Mouse (Mus musculus) heart, postnatal 0 days (tissue): Measurements from ENCODE around the gene Nxf1. TPM values are rescaled to one million over a fixed set of nuclear protein-coding genes. Genes with fewer than 3 reads are reported as not detected.

ENCODE experiments used
- ATAC-seq: fragments of 200-750 bp; cut with Nextera tagmentation; 2 replicates; pipeline ENCODE4 v1.8.0; 2017; ENCODE audit warnings: low read depth, moderate number of reproducible peaks, moderate library complexity; ENCODE audit not compliant: insufficient read depth
- DNase-seq: peaks from one replicate; pipeline ENCODE4 v3.0.0-alpha.2; 2016; ENCODE audit warnings: low spot score
- H3K27ac ChIP-seq: fragments of 300-500 bp; sonication (generic); 2 replicates; pipeline ENCODE4 v1.5.1; 2014; ENCODE audit warnings: low read depth, mild to moderate bottlenecking
- H3K27me3 ChIP-seq: fragments of 300-500 bp; sonication (generic); 2 replicates; pipeline ENCODE4 v1.6.1; 2014; ENCODE audit warnings: low read length, mixed read lengths; ENCODE audit not compliant: control insufficient read depth, insufficient read depth
- H3K36me3 ChIP-seq: fragments of 300-500 bp; sonication (generic); replicated peaks from 2 replicates; pipeline ENCODE4 v1.6.1; 2014; ENCODE audit warnings: low read length, mixed read lengths; ENCODE audit not compliant: control insufficient read depth, insufficient read depth
- H3K4me1 ChIP-seq: fragments of 300-500 bp; sonication (generic); 2 replicates; pipeline ENCODE4 v1.6.1; 2014; ENCODE audit warnings: antibody characterized with exemption; ENCODE audit not compliant: control insufficient read depth, insufficient read depth
- H3K4me2 ChIP-seq: fragments of 300-500 bp; sonication (generic); 2 replicates; pipeline ENCODE4 v1.6.1; 2014; ENCODE audit warnings: low read depth, mild to moderate bottlenecking, low read length, moderate library complexity
- H3K4me3 ChIP-seq: fragments of 300-500 bp; sonication (generic); 2 replicates; pipeline ENCODE4 v1.5.1; 2014; ENCODE audit warnings: low read depth, low read length
- H3K9ac ChIP-seq: fragments of 300-500 bp; sonication (generic); replicated peaks from 2 replicates; pipeline ENCODE4 v1.6.1; 2014; ENCODE audit warnings: low read depth, low read length, mixed read lengths
- H3K9me3 ChIP-seq: fragments of 300-500 bp; sonication (generic); replicated peaks from 2 replicates; pipeline ENCODE4 v1.6.1; 2016; ENCODE audit warnings: low read length; ENCODE audit not compliant: control insufficient read depth
- CTCF ChIP-seq: IDR thresholded peaks from 2 replicates; pipeline ENCODE4 v1.5.1; 2016; ENCODE audit warnings: antibody characterized with exemption, control low read depth, low read depth
- EP300 ChIP-seq: IDR thresholded peaks from 2 replicates; pipeline ENCODE4 v1.6.1; 2016; ENCODE audit warnings: antibody characterized with exemption, low read depth
- WGBS: fragments of 180-500 bp; shearing (Covaris S2); extraction: QIAGEN DNeasy Blood & Tissue Kit; methylation state at CpG from one replicate; pipeline ENCODE4 v1.1.7; 2014; 5-methylcytosine and 5-hydroxymethylcytosine counted together
- microRNA-seq: library from miRNA; unstranded; fragments of <30 nt; microRNA quantifications from one replicate; pipeline ENCODE4, GENCODE M21; 2016
- polyA plus RNA-seq: library from polyadenylated mRNA; unstranded; fragments of >200 nt; fragmentation: Nextera tagmentation; extraction: Ambion mirVana; gene quantifications from 2 replicates; pipeline ENCODE4 v1.2.1, GENCODE M21; 2015
- total RNA-seq: library from RNA; depleted of rRNA; stranded (reverse); fragments of >200 nt; gene quantifications from 2 replicates; pipeline ENCODE4 v1.2.3, GENCODE M21; 2014; ENCODE audit warnings: low replicate concordance; rRNA removed

Gene Nxf1
- total and polyA plus RNA-seq, 2 experiments from 2014 or later, result 42.3 to 54.8 TPM

DNA sequence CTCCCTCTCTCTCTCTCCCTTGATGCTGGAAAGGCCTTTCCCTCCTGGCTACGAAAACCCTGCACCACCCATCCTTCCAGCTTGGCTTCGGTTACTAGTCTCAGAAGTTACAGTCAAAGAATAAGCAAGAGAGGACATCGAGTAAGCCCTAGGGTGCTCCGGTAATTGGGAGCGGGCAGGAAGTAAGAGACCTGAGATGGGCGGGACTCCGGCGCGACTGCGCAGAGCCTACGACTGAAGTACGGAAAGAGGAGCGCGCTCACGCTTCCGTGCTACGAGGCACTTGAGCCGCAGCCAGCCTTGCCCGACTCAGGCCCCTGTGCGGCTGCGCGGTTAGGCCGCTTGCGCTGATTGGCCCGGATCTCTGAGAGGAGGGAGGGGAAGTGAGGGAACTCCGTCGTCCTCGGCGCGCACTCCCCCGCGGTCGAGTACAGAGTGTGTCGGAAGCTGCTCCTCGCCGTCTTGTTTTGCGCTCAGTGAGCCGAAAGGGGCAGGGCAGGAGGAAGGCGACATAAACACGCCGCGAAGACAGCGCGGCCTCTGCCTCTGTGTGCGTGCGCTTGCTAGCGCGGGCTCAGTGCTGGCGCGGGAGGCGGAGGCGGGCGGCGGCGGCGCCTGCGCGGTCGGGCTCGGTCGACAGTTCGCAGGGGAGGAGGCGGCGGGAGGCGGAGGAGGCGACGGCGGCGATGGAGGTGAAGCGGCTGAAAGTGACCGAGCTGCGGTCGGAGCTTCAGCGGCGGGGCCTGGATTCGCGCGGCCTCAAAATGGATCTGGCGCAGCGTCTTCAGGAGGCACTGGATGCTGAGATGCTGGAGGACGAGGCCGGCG lies 62.9 kb downstream of the Nxf1 start, which contains the start of gene Hnrnpul2:
Gene Hnrnpul2, plus strand, starts transcription at position 415 of the 828 bp plus-strand sequence.
- peak; percentile 100 for DNase-seq
- H3K9me3 ChIP-seq, result no peaks in the 10 kb centered on the region
- under 1% methylated on average over 78 of the region's 83 CpGs for WGBS
- H3K27me3 ChIP-seq, result no peaks in the 10 kb centered on the region
- peak; percentile 93 for ATAC-seq
- peaks cover 20% of the 10 kb centered on the region for H3K4me1 ChIP-seq
- peak within 1 kb of the TSS; percentile 95 for H3K4me2 ChIP-seq
- peak within 1 kb of the TSS; percentile 97 for H3K9ac ChIP-seq
- peaks cover 39% of the 10 kb centered on the region for H3K36me3 ChIP-seq
- H3K27ac ChIP-seq, result peak within 1 kb of the TSS; percentile 99
- peak within 1 kb of the TSS; percentile 96 for H3K4me3 ChIP-seq
- TF ChIP-seq EP300 (no peak), CTCF (no peak)

Small RNA genes lying within 50 kb of the gene (microRNA-seq; reads per million reads assigned to microRNA genes)
- not detected for gene Mir6992

Other genes starting within 250 kb of the Nxf1 start
Only the 30 nearest of the 33 such genes appear.
- gene Slc22a8, start 165.8 kb upstream of the Nxf1 start, total RNA-seq, result not detected in 2 replicates
- gene Slc22a8, start 165.8 kb upstream of the Nxf1 start, polyA plus RNA-seq, result 0.05 and 0.18 TPM in 2 replicates
- gene Slc22a6, start 139.0 kb upstream of the Nxf1 start, total RNA-seq, result 0.04 TPM in 1 of 2 replicates, not detected in the other
- not detected in 2 replicates for gene Slc22a6, start 139.0 kb upstream of the Nxf1 start, polyA plus RNA-seq
- not detected in 2 replicates for gene Chrm1, start 93.3 kb upstream of the Nxf1 start, total RNA-seq
- 0.05 TPM in 1 of 2 replicates, not detected in the other for gene Chrm1, start 93.3 kb upstream of the Nxf1 start, polyA plus RNA-seq
- gene Slc3a2, start 33.7 kb upstream of the Nxf1 start, total RNA-seq, result 38.3 and 66.4 TPM in 2 replicates
- 40.9 and 41.5 TPM in 2 replicates for gene Slc3a2, start 33.7 kb upstream of the Nxf1 start, polyA plus RNA-seq
- gene Wdr74, start 21.2 kb upstream of the Nxf1 start, total RNA-seq, result 40.8 and 45.8 TPM in 2 replicates
- 35.4 and 36.6 TPM in 2 replicates for gene Wdr74, start 21.2 kb upstream of the Nxf1 start, polyA plus RNA-seq
- gene 1700092M07Rik, start 16.4 kb upstream of the Nxf1 start, total RNA-seq, result not detected in 2 replicates
- 0.38 TPM in 1 of 2 replicates, not detected in the other for gene 1700092M07Rik, start 16.4 kb upstream of the Nxf1 start, polyA plus RNA-seq
- 104 and 105 TPM in 2 replicates for gene Stx5a, start 15.7 kb upstream of the Nxf1 start, total RNA-seq
- 57.0 and 63.6 TPM in 2 replicates for gene Stx5a, start 15.7 kb upstream of the Nxf1 start, polyA plus RNA-seq
- gene Tmem223, start 13.9 kb downstream of the Nxf1 start, total RNA-seq, result 283 and 306 TPM in 2 replicates
- 214 and 228 TPM in 2 replicates for gene Tmem223, start 13.9 kb downstream of the Nxf1 start, polyA plus RNA-seq
- gene Tmem179b, start 17.4 kb downstream of the Nxf1 start, total RNA-seq, result 38.6 and 83.7 TPM in 2 replicates
- 46.7 and 49.1 TPM in 2 replicates for gene Tmem179b, start 17.4 kb downstream of the Nxf1 start, polyA plus RNA-seq
- gene Taf6l, start 29.3 kb downstream of the Nxf1 start, total RNA-seq, result 11.7 and 14.9 TPM in 2 replicates
- gene Taf6l, start 29.3 kb downstream of the Nxf1 start, polyA plus RNA-seq, result 12.8 and 14.5 TPM in 2 replicates
- 47.7 and 59.8 TPM in 2 replicates for gene Polr2g, start 41.5 kb downstream of the Nxf1 start, total RNA-seq
- 143 and 144 TPM in 2 replicates for gene Polr2g, start 41.5 kb downstream of the Nxf1 start, polyA plus RNA-seq
- 1.5 and 1.6 TPM in 2 replicates for gene Zbtb3, start 45.5 kb downstream of the Nxf1 start, total RNA-seq
- gene Zbtb3, start 45.5 kb downstream of the Nxf1 start, polyA plus RNA-seq, result 2.7 and 3.1 TPM in 2 replicates
- gene Ttc9c, start 62.3 kb downstream of the Nxf1 start, total RNA-seq, result 20.0 and 27.2 TPM in 2 replicates
- gene Ttc9c, start 62.3 kb downstream of the Nxf1 start, polyA plus RNA-seq, result 21.1 and 21.4 TPM in 2 replicates
- 7.1 and 12.6 TPM in 2 replicates for gene Hnrnpul2, start 62.9 kb downstream of the Nxf1 start, total RNA-seq
- gene Hnrnpul2, start 62.9 kb downstream of the Nxf1 start, polyA plus RNA-seq, result 2.5 and 2.6 TPM in 2 replicates
- 7.0 TPM in 1 of 2 replicates, not detected in the other for gene AC129217.1, start 72.7 kb downstream of the Nxf1 start, total RNA-seq
- not detected in 2 replicates for gene AC129217.1, start 72.7 kb downstream of the Nxf1 start, polyA plus RNA-seq
- gene Bscl2, start 80.4 kb downstream of the Nxf1 start, total RNA-seq, result 34.7 and 54.2 TPM in 2 replicates
- gene Bscl2, start 80.4 kb downstream of the Nxf1 start, polyA plus RNA-seq, result 32.1 and 33.3 TPM in 2 replicates
- gene Gng3, start 82.1 kb downstream of the Nxf1 start, total RNA-seq, result not detected in 2 replicates
- 0.29 and 0.48 TPM in 2 replicates for gene Gng3, start 82.1 kb downstream of the Nxf1 start, polyA plus RNA-seq
- 5.8 and 8.4 TPM in 2 replicates for gene Lrrn4cl, start 93.7 kb downstream of the Nxf1 start, total RNA-seq
- 1.5 and 1.8 TPM in 2 replicates for gene Lrrn4cl, start 93.7 kb downstream of the Nxf1 start, polyA plus RNA-seq
- gene Ubxn1, start 114.4 kb downstream of the Nxf1 start, total RNA-seq, result 58.1 and 100.0 TPM in 2 replicates
- 138 and 141 TPM in 2 replicates for gene Ubxn1, start 114.4 kb downstream of the Nxf1 start, polyA plus RNA-seq
- 12.6 and 38.2 TPM in 2 replicates for gene Uqcc3, start 123.8 kb downstream of the Nxf1 start, total RNA-seq
- gene Uqcc3, start 123.8 kb downstream of the Nxf1 start, polyA plus RNA-seq, result 91.9 and 102 TPM in 2 replicates
- gene Lbhd1, start 126.7 kb downstream of the Nxf1 start, total RNA-seq, result 0.65 and 1.3 TPM in 2 replicates
- 30.3 and 31.2 TPM in 2 replicates for gene Lbhd1, start 126.7 kb downstream of the Nxf1 start, polyA plus RNA-seq
- gene Gm49403, start 126.9 kb downstream of the Nxf1 start, total RNA-seq, result not detected in 2 replicates
- gene Gm49403, start 126.9 kb downstream of the Nxf1 start, polyA plus RNA-seq, result not detected in 2 replicates
- 28.4 and 31.4 TPM in 2 replicates for gene 1810009A15Rik, start 131.8 kb downstream of the Nxf1 start, total RNA-seq
- 37.3 and 40.5 TPM in 2 replicates for gene 1810009A15Rik, start 131.8 kb downstream of the Nxf1 start, polyA plus RNA-seq
- not detected in 2 replicates for gene Gm49416, start 131.9 kb downstream of the Nxf1 start, total RNA-seq
- gene Gm49416, start 131.9 kb downstream of the Nxf1 start, polyA plus RNA-seq, result not detected in 2 replicates
- 25.6 and 32.0 TPM in 2 replicates for gene Ints5, start 135.9 kb downstream of the Nxf1 start, total RNA-seq
- gene Ints5, start 135.9 kb downstream of the Nxf1 start, polyA plus RNA-seq, result 12.8 and 14.2 TPM in 2 replicates
- 56.3 and 65.5 TPM in 2 replicates for gene Ganab, start 141.0 kb downstream of the Nxf1 start, total RNA-seq
- gene Ganab, start 141.0 kb downstream of the Nxf1 start, polyA plus RNA-seq, result 25.6 and 26.4 TPM in 2 replicates
- gene B3gat3, start 163.3 kb downstream of the Nxf1 start, total RNA-seq, result 41.5 and 54.2 TPM in 2 replicates
- 26.8 and 29.1 TPM in 2 replicates for gene B3gat3, start 163.3 kb downstream of the Nxf1 start, polyA plus RNA-seq
- 1.5 and 10.2 TPM in 2 replicates for gene Rom1, start 172.3 kb downstream of the Nxf1 start, total RNA-seq
- 3.2 TPM in 2 replicates for gene Rom1, start 172.3 kb downstream of the Nxf1 start, polyA plus RNA-seq
- 6.7 and 21.0 TPM in 2 replicates for gene Eml3, start 172.5 kb downstream of the Nxf1 start, total RNA-seq
- gene Eml3, start 172.5 kb downstream of the Nxf1 start, polyA plus RNA-seq, result 9.6 and 10.1 TPM in 2 replicates
- 55.1 and 57.9 TPM in 2 replicates for gene Mta2, start 184.8 kb downstream of the Nxf1 start, total RNA-seq
- gene Mta2, start 184.8 kb downstream of the Nxf1 start, polyA plus RNA-seq, result 47.6 and 51.5 TPM in 2 replicates